Mouse (Mus musculus) kidney, adult 18-20 months (tissue): ENCODE results near the gene Cdh16.
A peak's percentile ranks its signal among the peaks of the same experiment; 100 is the strongest.

Experiments used
- DNase-seq: peaks from one replicate; pipeline ENCODE4 v3.0.0; 2021

The Cdh16 gene

DNA sequence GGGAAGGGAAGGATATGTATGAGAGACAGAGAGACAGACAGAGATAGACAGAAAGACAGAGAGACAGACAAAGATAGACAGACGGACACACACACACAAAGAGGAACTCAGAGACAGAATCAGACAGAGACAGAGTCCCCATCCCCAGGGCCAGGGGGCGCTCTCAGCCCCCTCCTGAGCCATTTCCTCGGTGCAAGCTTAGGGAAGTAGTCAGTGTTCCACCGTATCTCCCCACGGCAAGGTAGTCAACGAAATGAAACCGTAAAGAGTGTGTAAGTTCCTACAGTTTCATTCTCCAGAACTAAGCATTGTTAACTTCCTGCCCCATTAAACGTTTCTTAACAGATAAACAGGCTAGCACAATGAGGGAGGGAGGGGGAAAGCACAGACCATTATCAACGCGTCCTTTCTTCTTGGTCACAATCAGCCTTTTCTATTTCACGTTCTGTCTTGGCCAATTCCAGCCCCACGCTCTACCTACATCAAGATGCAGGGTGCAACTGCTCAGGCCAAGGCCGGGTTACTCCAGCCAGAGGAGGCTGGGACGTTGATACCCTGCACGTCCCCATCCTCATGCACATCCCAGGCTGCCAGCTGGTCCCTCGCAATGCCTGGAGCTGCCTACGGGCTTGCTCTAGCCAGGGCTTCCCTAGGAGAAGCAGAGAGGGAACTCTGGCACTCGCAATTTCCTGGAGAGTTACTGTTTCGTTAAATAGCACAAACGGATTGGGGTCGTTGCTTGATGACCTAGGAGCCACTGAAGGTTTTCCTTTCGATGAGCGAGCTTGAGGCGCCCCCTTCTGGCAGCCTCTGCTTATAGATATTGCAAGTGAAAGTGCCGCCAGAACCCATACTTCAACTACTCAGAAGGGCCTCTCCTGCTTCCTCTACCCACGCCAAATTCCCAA, 53.5 kb downstream of the Cdh16 start:
- DNase-seq = peak; percentile 88

DNA sequence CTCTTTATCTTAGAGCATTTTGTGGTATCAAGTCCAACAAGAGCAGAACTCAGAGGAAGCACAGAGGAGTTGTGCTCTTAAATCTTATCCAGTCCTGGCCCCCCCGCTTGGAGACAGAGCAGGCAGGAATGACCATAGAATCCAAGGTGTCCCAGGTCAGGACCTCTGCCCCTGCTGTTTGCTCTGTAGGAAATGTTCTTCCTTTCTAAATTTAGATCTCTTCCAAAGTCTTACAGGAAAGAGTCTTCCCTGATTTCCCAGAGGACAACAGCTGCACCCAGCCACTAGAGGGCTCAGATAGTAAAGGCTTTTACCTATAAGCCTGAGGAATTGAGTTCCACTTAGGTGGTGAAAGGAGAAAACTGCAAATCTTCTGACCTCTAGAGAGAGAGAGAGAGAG, 54.6 kb downstream of the Cdh16 start:
- peak; percentile 58 for DNase-seq

DNA sequence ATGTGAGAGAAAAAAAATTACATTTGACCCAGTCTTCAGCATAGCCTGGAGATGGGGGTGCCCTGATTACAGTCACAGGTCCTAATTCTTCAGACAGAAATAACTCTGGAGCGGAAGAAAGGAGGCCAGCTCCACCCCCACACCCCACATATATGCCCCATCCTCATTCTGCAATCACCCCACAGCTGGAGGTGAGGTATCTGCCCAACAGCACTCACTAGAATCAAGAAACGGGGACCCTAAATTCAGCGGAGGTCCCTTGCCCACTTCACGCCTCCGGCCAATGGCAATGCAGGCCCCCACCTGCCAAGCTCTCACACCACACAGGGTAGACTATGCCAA, 58.8 kb downstream of the Cdh16 start:
- DNase-seq = no peak

DNA sequence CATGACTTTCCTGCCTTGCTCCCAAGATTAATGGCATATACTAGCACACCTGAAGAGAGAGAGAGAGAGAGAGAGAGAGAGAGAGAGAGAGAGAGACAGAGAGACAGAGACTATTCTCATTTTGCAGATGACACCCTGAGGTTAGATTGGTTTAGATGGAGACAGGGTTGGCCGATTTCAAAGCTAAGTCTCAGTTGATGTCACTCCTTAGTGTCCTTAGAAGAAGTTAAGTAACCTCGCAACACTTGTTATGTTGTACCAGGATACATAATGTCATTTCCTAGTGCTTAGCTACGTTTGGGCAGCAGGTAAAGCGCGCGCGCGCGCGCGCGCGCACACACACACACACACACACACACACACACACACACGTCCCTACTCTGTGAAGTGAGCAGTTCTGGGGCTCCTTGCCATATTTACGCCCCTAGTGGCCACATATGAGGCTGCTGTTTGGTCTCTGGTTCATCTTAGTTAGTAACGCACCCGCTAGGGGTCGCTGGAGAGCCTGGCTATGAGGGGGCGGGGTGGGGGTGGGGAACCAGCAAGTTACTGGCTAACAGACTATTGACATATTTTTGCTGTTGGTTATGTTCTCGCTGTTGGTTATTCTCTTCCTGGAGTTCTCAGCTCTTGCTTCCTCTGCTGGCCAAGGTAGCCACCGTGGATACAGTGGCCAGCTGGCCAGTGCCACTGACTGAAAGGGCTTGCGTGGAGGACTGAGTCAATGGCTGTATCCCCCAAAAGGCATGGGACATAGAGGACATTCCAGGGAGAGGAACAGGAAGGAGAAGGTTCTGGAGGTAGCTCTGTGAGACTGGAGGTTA, 59.4 kb downstream of the Cdh16 start:
- DNase-seq = peak; percentile 88

DNA sequence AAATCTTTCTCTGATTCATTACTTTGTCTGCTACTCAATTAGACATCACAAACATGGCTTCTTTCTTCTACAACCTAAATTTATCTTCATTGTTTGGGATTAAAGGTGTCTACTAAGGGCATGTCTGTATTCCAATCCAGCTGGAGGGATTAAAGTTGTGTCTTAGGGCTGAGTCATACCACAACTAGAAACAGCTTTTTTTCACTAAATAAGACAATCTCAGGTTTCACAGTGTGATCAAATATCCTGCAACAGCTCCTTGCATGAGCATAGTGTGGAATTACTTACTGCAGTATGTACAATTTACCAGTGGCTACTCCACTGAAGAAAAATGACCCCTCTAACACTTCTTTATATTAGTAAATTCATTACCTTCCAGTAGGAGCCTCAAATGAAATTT, 63.5 kb downstream of the Cdh16 start:
- DNase-seq = no peak

DNA sequence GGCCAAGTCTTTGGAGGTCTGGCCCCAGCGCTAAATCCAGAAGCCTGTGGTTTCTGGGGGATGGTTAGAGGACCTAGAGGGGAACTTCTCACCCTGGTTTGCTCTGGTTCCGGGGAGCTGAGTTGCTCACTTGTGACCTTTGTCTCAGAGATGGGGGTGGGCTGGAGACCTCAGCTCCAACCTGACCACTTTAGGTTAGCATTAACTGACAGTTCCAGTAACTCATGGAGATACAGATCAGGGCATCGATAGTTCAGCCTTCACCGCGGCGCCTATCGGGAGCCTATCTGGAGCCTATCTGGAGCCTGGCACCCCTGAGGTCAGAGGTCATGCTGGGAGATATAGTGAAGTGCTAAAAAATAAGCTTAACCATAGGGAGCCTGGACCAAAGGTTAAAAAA, 67.0 kb downstream of the Cdh16 start:
- DNase-seq = no peak

DNA sequence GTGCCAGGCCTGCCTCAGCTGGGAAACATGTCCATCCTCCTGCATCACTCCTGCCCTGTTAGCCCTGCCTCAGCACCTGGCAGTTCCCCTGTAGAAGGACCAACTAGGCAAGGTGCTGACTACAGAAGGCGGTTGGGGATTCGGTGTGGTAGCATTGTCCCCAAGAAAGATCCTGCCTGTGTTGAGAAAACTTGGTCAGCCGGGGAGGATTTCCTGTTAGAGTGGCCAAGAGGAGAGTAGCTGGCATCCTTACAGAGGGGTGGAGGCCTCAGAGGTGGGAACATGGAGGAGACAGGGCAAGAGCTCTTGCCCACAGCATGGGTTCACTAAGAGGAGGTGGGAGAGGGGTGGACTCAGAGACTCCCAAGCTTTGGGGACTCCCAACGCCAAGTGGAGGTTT, 69.0 kb downstream of the Cdh16 start:
- no peak for DNase-seq
